Mouse (Mus musculus) yolk sac, embryonic 10.5 days (tissue): ENCODE results near the gene Trrap.

ENCODE experiments used
- DNase-seq: peaks from one replicate; pipeline ENCODE4 v3.0.0-alpha.2; 2017; ENCODE audit warnings: low spot score

Trrap gene

DNA sequence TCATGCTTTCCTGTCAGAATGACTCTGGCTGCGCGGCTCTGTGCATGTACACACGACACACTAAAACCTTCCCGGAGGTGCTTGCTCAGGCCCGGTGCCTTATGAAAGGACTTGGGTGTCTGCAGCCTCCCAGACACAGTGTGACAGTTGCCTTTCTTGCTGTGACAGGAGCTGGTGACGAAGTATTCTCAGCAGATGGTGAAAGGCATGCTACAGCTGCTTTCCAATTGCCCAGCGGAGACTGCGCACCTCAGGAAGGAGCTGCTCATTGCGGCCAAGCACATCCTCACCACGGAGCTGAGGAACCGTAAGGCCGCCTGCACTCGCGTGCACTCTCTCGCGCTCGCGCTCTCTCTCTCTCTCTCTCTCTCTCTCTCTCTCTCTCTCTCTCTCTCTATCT lies 18.9 kb downstream of the Trrap start:
- DNase-seq: no peak

DNA sequence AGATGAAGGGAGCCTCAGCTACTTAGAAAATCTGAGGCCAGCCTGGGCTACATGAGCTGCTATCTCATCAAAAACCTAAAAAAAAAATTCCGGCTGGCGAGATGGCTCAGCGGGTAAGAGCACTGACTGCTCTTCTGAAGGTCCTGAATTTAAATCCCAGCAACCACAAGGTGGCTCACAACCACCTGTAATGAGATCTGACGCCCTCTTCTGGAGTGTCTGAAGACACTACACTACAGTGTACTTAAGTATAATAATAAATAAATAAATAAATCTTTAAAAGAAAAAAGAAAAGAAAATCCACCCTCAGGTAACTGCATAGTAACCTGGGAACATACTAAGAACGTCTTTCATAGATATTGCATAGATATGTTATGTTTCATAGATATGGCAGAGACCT lies 25.8 kb downstream of the Trrap start:
- DNase-seq: no peak

DNA sequence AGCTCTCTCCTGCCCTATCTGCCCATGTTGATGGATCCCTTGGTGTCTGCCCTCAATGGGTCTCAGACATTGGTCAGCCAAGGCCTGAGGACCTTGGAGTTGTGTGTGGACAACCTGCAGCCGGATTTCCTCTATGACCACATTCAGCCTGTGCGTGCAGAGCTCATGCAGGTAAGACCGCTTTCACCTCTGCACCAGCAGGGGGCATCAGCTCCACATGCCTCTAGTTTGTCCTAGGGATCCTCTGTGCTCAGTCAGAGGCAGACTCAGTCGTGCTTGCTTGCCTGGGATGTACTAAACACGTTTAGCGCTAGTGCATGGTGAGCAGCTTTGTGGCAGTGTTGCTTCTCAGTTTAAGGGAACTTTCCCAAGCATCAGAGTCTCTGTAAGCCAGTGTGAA lies 27.2 kb downstream of the Trrap start:
- DNase-seq: peak; percentile 15

DNA sequence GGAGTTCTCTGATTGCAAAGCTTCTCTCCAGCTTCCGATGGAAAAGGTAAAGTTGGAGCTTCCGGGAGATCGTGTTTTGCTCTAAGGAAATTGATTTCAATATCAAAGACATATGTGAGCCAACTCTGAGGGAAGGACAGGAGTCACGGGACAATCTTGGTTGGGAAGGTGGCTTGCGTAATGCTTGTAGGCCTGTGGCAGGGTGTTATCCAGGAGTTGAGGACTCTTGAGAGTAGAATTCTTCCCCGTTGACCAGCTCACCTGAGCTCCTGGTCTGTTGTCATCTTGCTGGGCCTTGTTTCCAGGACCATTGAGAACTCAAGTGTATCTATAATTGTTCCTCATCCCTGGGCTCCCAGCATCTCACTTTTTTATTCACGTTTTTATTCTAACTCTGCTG lies 29.6 kb downstream of the Trrap start:
- DNase-seq: no peak

DNA sequence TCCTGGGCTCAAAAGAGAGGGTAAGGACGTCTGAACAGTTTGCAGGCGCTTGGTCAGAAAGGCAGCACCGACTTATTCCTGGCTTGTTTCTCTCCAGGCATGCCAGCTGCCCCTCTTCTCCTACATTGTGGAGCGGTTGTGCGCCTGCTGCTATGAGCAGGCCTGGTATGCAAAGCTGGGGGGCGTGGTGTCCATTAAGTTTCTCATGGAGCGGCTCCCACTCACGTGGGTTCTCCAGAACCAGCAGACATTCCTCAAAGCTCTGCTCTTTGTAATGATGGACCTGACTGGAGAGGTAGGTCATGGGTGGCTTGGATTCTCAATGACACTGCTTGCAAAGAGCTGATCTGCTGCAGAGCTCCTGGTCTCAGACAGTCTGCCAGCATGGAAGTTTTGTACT lies 35.5 kb downstream of the Trrap start:
- DNase-seq: no peak

DNA sequence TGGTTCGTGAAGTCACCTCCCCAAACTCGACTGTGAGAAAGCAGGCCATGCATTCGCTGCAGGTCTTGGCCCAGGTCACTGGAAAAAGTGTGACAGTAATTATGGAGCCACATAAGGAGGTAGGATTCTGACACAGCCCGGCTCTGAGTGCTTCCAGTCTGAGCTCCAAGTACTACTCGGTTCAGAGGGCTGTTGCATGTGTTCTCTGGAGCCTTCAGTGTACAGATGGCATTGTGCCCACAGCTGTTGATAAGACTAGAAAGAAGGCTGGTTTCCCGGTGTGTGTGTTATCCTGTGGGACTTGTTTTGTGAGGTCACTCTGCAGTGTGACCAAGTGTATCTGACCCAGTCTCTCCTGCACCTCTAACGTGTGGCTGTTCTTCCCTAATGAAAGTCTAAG lies 36.6 kb downstream of the Trrap start:
- no peak for DNase-seq

DNA sequence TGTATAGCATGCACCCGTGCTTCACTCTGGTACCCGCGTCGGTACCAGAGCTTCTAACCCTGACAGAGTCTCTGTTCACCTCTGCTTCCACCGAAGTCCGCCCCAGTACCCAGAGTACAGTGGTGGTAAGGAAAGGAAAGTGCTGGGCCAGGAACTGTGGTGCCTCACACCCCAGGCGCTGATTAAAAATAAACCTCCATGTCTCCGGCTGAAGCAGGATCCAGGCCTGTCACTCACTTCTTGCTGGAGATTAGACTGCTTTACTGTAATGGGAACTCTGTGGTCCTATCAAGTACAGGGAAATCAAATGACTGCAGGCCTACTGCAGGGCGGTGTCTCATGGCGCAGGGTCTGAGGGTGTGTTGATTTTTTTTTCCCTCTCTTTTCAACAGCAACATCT lies 39.4 kb downstream of the Trrap start:
- DNase-seq: no peak

DNA sequence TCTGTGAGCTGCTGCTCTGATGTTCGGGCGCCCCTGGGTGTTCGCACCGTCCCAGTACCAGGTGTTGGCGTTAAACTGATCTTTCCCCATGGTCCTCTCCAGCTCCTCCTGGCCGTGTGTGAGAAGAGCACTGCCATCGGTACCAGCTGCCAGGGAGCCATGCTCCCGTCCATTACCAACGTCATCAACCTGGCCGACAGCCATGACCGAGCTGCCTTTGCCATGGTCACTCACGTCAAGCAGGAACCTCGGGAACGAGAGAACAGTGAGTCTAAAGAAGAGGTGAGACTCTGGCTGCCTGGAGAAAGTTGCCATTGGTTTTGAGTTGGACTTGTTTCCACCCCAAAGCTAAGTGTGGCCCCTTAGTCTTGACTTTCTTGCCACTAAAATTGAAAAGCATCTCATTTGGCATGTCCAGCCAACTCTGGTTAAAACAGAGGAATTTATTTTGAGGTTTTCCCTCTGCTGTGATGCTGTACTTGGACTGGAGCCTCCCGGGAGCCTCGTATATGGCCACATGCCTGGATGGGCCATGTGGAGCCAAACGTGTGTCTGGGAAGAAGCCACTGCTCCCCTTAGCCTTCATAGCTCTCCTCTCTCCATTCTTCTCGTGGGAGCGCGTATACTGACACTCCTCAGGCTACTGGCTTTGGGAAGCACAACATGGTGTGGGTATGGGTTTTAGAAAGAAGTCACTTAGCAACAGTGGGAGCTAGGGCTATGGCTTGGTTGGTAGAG lies 61.0 kb downstream of the Trrap start:
- no peak for DNase-seq

DNA sequence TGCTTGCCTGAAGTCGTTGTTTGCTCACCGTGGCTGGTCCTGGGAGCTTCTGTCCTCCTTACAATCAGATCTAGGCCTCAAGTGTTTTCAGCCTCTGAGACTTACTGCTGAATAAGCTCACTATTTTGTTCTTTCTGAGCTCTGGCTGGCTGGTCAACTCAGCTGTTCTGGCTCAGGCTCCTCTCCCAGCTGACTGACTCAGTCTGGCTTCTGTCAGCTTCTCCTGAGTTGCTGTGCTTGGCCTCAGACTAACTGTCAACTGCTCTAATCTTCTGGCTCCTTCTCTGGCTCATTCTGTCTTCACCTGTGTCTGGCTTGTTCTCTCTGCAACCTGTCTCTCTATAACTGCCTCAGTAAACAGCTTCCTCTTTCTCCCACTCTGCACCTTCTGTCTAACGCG lies 62.1 kb downstream of the Trrap start:
- DNase-seq: no peak

DNA sequence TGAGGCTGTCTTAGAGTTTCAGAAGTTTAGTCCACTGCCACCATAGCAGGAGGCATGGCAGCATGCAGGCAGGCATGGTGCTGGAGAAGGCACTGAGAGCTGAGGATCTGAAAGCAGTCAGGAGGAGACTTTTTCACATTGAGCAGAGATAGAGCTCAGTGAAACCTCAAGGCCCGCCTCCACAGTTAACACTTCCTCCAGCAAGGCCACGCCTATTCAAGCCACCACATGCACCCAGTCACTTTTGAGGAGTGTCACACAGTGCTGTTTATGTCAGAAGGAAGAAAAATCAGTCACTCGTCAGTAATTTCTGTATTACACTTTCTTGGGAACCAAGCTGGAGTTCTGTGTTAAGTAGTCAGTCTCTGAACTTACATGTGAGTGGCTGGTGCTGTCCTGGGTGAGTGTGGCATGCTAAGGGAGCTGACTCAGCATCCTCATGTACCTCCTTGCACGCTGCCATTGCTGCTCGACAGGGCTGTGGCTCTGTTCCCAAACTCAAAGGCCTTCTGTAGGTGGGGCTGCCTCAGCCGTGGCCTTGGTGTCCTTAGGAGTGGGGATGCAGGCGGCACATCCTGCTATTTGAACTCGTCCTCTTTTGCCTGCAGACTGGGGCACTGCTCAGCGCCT lies 64.4 kb downstream of the Trrap start:
- DNase-seq: no peak

DNA sequence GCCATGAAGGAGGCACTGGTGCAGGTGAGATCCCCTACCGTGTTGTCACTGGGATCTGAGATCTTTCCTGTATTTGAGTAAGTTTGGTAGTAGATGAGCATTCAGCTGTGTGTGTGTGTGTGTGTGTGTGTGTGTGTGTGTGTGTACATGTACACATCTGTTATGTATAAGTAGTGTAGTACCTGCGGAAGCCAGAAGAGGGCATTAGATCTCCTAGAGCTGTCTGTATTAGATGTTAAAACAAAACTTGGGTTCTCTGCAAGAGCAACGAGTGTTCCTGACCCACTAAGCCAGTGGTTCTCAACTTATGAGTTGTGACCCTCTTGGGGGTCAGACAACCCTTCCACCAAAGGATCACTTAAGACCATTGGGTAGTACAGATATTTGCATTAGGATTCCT lies 68.6 kb downstream of the Trrap start:
- no peak for DNase-seq

DNA sequence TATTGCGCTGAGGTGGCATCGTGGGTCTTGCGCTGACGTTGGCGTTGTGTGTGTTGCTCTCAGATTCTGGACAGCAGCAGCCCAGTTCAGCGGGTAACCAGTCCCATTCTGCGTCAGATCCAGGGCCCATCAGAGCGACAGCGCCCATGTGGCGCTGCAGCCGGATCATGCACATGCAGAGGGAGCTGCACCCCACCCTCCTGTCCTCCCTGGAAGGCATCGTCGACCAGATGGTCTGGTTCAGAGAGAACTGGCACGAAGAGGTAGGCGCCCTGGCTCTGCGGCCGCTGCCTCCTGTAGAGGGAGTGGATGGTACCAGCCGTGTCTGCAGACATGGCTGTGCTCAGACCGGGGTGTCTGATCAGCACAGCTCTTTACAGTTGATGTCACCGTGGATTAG lies 77.8 kb downstream of the Trrap start:
- DNase-seq: no peak

DNA sequence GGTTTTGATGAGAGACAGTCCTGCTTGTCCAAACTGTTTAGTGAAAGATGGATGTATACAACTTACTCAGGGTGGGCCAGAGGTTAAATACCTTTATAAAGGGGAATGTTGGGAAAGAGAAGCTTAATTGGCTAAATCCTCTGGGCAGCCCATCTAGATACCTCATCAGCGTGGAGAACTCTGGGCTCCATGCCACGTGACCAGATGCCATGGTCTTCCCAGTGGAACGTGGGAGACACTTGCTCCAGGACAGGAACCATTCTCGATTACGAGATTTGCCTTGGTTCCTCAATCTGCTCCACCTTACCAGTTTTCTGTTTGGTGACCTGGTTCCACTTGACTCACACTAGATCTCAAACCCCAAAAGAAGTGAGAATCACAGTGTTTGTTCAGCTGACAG lies 81.2 kb downstream of the Trrap start:
- DNase-seq: no peak

DNA sequence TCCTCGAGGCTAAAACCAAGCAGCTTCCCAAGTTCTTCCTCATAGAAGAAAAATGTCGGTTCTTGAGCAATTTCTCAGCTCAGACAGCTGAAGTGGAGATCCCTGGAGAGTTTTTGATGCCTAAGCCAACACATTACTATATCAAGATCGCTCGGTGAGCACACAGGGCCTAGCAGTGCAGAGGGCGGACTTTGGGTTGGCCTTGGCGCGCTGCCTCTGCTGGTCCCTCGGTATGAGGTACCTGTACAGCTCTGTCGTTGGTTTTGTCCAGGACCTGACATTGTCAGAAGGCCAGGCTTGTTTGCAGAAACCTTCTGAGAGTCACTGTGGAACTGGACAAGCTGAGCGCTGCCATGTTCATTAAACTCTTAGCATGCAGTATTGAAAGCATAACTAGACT lies 82.4 kb downstream of the Trrap start:
- DNase-seq: no peak

DNA sequence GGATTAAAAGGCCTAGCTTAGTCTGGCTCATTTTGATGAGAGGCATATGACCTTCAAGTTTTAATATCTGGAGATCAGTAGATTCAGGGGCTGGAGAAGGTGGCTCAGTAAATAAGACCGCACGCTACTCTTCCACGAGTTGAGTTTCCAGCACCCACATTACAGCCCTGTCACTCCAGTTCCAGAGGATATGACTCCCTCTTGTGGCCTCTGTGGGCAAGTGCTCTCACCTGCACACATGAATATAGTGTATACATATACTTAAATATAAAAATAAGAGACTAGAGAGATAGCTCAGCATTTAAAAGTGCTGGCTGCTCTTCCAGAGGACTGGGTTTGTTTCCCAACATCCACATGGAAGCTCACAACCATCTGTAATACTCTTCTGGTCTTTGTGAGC lies 84.3 kb downstream of the Trrap start:
- DNase-seq: no peak

DNA sequence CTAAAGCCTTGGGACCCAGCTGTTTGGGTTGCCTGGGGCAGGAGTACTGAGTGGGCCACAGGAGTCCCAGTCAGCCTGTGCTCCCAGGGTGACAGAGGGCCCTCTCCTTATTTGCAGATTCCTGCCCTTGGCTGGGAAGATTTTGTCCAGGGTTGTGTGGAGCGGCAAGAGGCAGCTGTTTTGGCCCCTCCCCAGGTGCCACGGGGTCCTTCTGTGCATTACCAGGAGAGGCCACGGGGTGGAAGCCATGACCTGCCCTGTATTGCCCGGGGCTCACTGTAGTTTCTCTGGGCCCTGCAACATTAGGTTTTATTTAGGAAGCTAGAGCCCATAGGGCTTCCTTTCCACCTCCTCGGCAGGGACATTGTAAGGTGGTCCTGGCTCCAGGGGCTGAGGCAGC lies 86.4 kb downstream of the Trrap start:
- no peak for DNase-seq

DNA sequence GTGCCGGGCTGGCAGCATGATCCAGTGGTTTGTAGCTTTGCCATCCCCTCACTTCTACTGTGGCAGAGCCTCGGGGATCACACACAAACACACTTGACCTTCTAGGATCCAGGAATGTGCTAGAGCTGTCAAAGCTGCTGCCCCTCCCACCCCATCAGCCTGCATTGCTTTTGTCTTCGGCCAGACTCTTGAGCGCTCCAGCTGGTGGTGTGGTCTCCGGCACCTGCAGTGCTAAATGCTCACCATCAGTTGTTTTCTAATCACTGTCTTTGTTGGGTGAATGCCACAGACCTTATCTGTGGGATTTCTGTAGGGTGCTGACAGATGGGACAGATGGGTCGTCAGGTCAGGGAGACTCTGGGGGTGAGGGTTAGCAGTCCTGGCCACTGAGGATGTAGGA lies 88.4 kb downstream of the Trrap start:
- no peak for DNase-seq

DNA sequence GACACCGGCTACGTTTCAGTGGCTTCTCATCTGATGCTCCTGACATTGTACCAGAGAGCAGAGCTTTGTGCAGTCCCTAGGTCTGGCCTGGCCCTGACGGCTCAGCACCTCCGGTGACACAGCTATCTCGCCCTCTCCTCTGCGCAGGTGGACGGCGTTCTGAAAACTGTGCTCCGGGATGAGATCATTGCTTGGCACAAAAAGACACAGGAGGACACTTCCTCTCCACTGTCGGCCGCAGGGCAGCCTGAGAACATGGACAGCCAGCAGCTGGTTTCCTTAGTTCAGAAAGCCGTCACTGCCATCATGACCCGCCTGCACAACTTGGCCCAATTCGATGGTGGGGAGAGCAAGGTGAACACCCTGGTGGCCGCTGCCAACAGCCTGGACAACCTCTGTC lies 91.0 kb downstream of the Trrap start:
- no peak for DNase-seq

DNA sequence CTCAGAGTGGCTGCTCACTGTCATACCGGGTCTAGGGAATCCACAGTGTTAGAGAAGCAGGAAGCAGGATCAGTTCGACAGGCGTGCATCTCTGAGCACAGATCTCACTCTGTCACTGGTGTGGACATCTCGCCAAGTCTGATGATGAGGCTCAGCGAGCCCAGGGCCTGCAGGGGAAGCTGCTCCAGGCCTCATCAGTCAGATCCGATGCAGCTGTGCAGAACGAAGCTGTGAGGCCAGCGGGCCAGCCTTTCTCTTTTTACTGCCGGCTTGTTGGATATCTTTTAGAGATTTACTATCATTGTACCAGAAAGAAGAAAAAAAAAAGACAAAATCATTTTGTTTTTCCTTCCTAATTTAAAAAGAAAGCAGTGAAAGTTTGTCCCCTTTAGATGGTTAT lies 91.8 kb downstream of the Trrap start:
- no peak for DNase-seq

DNA sequence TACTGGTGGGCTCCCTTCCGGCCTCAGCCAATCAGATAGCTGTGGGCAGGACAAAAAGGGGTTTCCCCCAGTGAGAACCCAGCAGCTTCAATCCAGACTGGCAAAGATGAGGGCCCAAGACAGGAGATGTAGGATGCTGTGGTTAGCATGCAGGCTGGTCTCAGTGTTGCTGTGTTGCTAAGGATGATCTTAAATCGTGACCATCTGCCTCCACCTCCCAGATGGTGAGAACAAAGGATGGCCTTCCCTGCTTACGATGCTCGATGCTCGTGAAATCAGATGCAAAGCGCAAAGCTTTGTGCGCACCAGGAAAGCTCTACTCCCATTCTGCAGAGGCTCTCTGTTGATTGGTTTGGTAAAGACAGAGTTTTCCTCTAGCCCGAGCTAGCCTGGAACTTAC lies 93.4 kb downstream of the Trrap start:
- DNase-seq: no peak

DNA sequence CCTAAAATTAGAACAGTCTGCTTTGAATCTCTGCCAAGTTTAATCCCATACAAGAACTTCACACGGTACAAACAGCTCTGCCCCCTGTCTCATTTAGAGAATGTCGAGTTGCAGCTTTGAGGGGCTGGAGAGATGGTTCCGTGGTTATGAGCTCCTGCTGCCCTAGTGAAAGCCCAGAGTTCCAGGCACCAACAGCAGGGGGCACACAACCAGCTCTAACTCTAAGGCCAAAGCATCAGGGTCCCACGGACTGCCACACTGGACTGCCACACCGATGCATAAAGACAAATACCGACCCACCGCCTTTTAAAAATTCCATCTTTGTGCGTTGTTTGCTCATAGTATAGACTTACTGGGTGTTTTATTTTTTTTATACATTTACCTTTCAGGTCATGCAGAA lies 99.4 kb downstream of the Trrap start:
- DNase-seq: no peak

DNA sequence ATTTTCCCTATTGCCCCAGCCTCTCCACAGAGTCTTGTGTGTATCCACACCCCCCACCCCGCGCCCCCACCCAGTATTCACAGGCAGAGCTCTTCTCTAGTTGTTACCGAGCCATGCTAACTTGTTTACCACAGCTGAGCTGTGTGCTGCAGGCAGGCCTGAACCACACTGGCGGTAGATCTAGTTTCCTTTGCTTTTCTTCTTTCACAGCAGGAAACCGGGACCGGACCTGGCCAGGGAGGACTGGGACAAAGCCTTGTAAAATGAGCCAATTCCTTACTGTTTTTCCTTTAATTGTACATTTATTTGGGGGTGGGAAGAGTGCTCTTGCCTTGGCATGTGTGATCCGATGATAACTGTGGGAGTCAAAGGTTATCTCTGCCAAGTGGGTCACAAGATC lies 101.9 kb downstream of the Trrap start:
- DNase-seq: no peak

DNA sequence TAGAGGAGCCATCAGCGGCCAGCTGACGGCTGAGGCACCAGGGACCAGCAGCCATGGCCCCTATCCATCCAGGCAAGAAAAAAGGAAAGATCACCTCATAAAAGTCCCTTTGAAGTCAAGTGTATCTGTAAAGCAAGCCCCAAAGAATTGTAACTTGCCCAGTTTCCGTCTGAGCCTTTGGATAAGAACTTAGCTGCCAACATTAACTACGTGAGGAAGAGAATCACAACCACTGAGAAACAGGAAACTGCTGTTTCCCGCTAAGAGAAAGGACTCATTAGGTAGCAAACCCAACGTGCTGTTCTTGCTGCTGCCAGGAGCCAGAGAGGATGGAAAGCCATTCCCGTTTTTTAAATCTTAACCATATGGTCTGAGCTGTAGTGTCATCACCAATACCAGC lies 103.2 kb downstream of the Trrap start:
- DNase-seq: no peak

DNA sequence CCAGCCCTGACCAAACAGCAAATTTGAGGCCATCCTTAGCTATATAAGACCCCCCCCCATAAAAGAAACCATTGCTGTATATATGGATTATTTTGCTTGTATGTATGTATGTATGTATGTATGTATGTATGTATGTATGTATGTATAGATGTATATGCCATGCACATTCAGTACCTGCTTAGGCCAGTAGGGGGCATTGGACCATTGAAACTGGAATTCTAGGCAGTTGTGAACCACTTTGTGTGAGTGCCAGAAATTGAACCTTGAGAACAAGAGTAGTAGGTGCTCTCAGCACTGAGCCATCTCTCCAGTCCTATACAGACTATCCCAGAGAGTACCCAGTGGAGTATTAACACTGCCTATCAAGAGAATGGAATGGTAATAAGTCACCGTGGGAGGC lies 104.2 kb downstream of the Trrap start:
- DNase-seq: no peak
